Mouse (Mus musculus): Measurements from ENCODE around the gene Hapln3.

The Hapln3 gene

GRCm38 (mm10) chr7:79067466-79067865 lies 63.4 kb downstream of the Hapln3 start:
- DNase-seq: no peak
